Mouse (Mus musculus) bone marrow macrophage, adult 2 months (primary cell): Measurements from ENCODE around the gene Med29. TPM values are rescaled to one million over a fixed set of nuclear protein-coding genes. Genes with fewer than 3 reads are reported as not detected.
A peak's percentile ranks its signal among the peaks of the same experiment; 100 is the strongest.

Experiments
- H3K27ac ChIP-seq: 2 replicates; pipeline ENCODE4 v1.5.1; 2012; ENCODE audit warnings: low read depth, low read length; ENCODE audit not compliant: insufficient read depth
- H3K4me1 ChIP-seq: 2 replicates; pipeline ENCODE4 v1.6.1; 2012; ENCODE audit warnings: low read length; ENCODE audit not compliant: control insufficient read depth, insufficient read depth
- H3K4me3 ChIP-seq: 2 replicates; pipeline ENCODE4 v1.5.1; 2012; ENCODE audit warnings: mild to moderate bottlenecking, low read length, moderate library complexity; ENCODE audit not compliant: insufficient read depth
- CTCF ChIP-seq: IDR thresholded peaks from 2 replicates; pipeline ENCODE4 v1.5.1; 2012; ENCODE audit warnings: low read depth, mild to moderate bottlenecking, low read length, moderate library complexity
- POLR2A ChIP-seq: IDR thresholded peaks from 2 replicates; pipeline ENCODE4 v1.6.1; 2012; ENCODE audit warnings: mild to moderate bottlenecking, low read depth, low read length, borderline replicate concordance
- polyA plus RNA-seq: library from polyadenylated mRNA; stranded (reverse); fragments of >200 nt; gene quantifications from 2 replicates; pipeline ENCODE4 v1.2.4, GENCODE M21; 2012; ENCODE audit not compliant: missing spikeins, insufficient read depth, insufficient read length

Med29 gene
- polyA plus RNA-seq, 1 experiment = 12.5 TPM

DNA sequence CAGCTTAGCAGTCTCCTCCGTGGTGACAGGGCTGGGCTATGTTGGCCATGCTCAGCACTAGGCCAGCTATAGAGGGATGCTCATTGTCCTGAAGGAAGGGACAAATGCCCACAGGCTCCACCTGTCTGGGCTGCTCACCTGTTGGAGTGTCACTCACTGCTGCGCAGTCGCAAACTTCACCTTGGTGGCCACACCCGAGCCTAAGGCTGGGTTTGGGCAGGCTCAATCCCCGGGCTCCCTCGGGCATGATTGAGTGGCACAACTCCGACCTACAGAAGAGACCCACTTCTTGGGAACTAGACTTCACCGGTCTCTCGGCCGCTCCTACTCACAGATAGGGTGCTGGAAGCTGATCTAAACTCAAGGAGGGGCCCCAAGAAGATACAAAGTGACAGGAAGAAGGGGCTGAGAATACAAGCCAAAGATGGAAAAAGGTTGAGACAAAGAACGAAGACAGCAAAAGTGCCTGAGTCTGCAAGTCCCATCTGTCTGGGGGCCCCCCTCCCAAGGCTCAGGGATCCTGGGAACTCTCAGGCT lies 21.5 kb downstream of the Med29 start:
- TF ChIP-seq CTCF (no peak), POLR2A (no peak)
- peaks cover 10% of the 10 kb centered on the region for H3K4me1 ChIP-seq
- no peak overlapping the region for H3K27ac ChIP-seq
- peak overlapping the region; percentile 79 for H3K4me3 ChIP-seq

DNA sequence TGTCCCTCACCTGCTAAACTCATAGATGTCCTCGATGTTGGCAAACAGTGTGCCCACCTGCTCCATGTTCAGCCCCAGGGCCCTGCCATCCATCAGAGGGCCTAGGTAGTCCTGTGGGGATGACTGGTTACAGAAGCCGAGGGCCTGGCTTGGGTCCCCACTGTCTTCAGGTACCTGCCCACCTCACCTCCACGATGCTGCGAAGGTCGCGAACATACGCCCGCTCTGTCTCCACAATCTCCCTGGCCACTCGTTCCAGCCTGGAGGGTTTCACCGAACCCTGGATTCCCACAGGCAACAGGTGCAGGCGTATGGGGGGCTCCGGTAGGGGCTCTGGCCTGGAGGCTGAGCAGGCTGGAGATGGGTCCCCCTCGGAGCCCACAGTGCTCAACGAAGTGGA lies 22.5 kb downstream of the Med29 start:
- Histone ChIP-seq H3K4me1 (peaks cover 10% of the 10 kb centered on the region), H3K27ac (no peak overlapping the region), H3K4me3 (no peak overlapping the region)
- TF ChIP-seq CTCF (no peak), POLR2A (no peak)

DNA sequence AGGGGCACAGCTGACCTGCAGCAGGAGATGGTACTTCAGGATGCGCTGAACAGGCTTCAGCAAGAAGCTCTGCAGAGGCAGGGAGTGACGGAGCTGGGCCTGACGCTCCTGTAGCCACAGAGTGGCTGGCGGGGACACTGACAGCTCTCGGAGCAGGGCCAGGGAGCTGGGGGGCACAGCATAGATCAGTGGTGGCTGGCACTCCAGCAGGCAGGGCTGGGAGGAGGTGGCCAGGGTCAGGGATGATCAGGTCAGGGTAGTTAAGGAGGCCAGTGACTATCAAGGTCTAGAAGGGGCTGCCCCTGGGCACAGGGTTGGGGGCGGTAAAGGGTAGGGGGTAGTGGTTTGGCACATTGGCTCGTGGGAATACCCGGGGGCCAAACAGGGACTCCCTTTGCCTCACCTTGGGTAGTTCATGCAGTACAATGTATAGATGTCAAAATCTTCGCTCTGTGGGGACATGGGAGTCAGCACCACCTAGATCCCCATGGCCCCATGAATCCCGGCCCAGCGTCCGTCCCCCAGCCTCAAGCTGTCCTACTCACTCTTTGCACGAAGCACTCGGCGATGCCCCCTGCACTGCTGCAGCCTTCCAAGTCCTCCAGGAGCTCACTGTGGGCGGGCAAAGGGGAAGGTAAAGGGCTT lies 24.1 kb downstream of the Med29 start:
- no peak overlapping the region for H3K27ac ChIP-seq
- TF ChIP-seq CTCF = no peak
- TF ChIP-seq POLR2A = no peak
- no peaks in the 10 kb centered on the region for H3K4me1 ChIP-seq
- no peak overlapping the region for H3K4me3 ChIP-seq

DNA sequence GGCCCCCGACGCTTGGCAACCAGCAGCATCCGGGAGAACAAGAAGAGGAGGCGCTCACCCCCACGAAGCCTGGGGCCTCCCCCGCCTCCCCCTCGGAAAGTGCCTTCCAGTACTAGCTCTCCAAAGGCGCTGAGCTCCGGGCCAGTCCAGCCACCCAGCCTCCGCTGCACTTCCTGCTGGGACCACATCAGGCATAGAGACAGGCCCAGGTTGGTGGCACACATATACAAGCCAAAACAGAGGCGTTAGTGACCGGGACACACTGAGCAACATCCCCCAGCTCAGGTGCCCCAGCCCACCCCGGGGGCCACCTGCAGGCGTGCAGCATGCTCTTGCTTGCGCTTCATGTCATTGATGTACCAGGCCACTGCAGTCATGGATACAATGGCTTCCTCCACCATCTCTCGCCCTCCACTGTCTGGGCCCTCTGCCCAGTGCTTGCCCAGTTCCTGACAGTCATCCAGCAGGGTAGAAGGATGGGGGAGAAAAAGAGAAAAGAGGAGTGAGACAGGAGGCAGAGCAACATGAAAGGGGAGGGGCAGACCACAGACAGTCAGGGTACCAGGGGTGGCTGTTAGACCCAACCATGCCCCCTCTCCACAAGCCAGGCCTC lies 24.7 kb downstream of the Med29 start:
- Histone ChIP-seq H3K4me1 (no peaks in the 10 kb centered on the region), H3K4me3 (no peak overlapping the region), H3K27ac (no peak overlapping the region)
- no peak for TF ChIP-seq CTCF
- no peak for TF ChIP-seq POLR2A

DNA sequence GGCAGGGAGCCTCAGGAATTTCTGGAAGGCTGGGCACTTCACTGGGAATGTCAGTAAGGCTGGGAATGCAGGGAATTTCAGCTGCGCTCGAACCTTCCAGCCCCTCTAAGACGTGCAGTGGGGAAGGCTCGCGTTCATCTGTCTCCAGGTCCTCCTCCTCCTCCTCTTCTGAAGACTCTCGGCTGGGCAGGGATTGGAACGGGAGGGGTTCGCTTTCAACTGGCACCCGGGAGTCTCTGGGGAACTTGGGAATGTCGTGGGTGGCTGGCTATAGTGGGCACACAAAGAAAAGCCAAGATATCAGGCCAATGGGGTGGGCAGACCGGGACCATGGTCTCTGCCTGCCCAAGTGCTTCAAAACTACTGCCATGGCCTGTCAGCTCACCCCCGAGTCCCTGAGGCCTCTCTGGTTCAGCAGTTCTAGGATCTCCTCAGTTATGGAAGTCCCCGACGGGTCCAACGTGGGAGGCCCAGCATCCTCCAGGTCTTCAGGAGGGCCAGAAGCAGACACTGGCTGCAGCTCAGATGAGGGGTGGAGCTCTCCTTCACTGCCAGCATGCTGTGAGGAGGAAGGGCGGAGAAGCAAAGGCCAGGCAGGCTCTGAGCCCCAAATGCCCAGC lies 30.0 kb downstream of the Med29 start:
- Histone ChIP-seq H3K4me1 (no peaks in the 10 kb centered on the region), H3K4me3 (no peak overlapping the region), H3K27ac (no peak overlapping the region)
- no peak for TF ChIP-seq POLR2A
- TF ChIP-seq CTCF = no peak

DNA sequence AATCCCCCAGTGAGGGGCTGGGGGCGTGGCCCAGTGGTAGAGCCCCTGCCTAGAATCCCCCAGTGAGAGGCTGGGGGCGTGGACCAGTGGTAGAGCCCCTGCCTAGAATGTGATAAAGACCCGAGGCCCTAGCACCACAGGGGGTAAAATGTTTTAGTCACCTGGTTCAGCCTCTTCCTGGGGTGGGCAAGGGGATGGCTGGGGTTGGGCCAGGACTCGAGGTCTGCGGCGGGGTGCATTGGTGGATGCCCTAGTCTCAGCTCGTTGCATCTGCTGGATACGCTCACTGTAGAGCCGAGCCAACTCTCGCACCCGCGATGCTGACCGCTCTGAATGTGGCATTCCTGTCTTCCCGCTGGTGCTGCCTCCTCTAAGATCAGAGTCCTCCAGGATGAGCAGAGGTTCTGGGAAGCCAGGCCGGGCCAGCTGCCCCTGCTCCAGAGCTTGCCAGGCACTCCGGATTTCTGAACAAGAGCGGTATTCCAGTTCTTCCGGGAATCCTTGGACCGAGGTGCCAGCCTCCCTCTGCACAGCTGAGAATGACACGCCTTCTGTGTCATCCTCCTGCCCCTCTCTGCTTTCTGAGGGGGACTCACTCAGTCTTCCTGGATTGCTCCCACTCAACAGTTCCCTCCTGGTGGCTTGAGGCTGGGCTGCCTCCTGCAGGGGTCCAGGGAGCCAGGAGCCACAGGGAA lies 30.7 kb downstream of the Med29 start:
- Histone ChIP-seq H3K4me1 (no peaks in the 10 kb centered on the region), H3K27ac (no peak overlapping the region), H3K4me3 (no peak overlapping the region)
- no peak for TF ChIP-seq CTCF
- TF ChIP-seq POLR2A = no peak

DNA sequence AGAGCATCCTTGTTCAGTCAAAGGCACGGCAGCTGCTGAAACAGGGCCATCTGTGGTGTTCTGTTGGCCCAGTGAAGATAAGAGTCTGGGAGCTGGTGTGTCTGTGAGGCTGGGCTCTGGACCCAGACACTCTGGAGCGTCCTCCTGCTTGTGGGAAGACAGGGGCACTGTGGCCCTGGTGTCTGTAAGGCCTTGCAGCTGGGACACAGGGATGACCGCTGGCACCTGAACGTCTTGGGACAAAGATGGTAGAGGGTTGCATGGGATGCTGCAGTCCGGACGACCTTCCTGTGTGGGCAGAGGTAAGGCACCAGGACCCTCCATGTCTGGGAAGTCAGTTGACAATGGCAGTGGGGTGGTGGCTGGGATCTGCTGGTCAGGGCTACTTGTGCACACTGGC lies 32.2 kb downstream of the Med29 start:
- Histone ChIP-seq H3K4me3 (no peak overlapping the region), H3K27ac (no peak overlapping the region), H3K4me1 (no peaks in the 10 kb centered on the region)
- TF ChIP-seq POLR2A = no peak

DNA sequence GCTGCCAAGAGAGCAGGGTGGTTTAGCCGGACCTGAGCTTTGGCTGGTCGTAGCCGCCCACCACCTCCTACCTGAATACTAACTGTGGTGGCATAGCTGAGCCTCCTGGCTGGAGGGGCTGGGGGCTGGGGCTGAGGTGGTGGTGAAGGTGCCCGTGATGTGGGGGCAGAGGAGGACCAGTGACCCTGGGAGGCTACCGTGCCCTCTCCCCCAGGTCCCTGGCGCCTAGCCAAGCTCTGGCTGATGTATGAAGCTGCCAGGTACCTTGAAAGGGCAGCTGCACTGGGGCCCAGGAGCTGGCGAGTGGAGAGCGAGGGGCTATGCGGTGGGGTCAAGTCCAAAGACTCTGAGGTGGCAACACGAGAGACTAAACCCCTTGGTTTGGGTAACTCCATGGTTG lies 32.7 kb downstream of the Med29 start:
- Histone ChIP-seq H3K4me3 (no peak overlapping the region), H3K27ac (no peak overlapping the region), H3K4me1 (no peaks in the 10 kb centered on the region)
- TF ChIP-seq POLR2A = no peak
- TF ChIP-seq CTCF = no peak

DNA sequence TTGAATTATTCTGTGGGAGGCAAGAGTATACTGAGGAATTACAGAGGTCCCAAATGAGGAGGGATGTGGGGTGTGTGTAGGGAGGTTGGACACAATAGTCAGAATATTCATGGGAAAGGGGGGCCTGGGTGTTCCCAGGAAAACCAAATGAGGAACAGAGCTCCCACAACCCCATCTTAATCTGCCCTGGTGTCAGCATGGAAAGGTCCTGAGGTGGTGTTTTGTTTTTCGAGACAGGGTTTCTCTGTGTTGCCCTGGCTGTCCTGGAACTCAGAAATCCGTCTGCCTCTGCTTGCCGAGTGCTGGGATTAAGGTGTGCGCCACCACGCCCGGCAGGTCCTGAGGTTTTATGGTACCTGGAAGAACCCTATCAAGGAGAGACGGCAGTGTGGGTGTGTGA lies 34.1 kb downstream of the Med29 start:
- no peak for TF ChIP-seq POLR2A
- TF ChIP-seq CTCF = no peak
- no peaks in the 10 kb centered on the region for H3K4me1 ChIP-seq
- no peak overlapping the region for H3K4me3 ChIP-seq
- H3K27ac ChIP-seq = no peak overlapping the region

DNA sequence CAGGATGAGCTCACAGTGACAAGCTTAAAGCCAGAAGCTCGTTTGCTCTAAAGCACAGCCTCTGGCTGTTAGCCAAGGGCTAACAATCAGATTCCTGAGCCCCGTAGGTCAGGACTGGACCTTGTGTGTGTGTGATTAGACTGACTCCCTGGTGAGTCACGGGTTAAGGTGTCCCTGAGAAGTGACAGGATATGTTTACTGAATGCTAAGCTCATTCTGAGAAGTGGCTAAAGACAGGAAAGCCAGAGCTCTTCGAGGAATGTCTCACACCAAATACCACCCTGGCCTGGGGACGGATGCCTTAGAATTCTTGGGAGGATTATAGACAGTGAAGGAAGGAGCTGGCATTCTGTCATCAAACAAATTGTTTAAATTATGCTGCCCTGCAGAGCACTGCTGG lies 34.5 kb downstream of the Med29 start:
- no peak overlapping the region for H3K4me3 ChIP-seq
- no peak overlapping the region for H3K27ac ChIP-seq
- TF ChIP-seq POLR2A (no peak), CTCF (no peak)
- no peaks in the 10 kb centered on the region for H3K4me1 ChIP-seq
